Mouse (Mus musculus): Measurements from ENCODE around the gene Cep70.
A peak's percentile ranks its signal among the peaks of the same experiment; 100 is the strongest.

The Cep70 gene

DNA sequence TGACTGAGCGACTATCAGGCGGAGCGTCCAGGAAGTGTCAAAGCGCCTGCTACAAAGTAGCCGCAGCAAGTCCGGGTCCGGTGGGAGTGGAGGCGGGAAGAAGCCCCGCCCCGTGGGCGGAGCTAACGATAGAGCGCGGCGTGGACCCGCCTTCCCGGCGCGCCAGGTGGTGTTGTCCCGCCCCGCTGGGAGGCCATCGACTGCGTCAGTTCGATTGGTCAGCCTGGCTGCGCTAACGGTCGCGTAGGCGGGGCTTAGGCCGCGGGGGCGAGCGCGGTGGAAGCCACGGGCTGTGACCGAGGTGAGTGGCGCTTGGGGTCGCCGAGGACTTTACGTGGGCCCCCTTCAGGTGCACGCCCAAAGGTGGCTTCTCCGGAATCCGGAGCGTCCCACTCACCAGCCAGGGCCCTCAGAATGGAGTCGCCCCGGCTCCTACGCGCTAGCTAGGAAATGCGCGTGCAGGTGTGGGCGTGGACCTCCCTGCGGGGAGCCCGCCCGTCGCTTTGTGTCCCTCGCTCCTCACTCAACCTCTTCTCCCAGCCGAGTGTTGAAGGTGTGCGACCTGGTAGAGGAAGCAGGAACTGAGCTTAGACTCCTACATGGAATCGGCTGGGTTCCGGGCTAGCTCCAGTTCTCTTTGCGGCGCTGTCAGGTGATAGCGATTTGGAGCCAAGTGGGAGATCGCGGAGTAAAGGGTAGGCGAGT, at the start of gene Cep70:
Gene Cep70, plus strand, starts transcription at position 178 of the 705 bp plus-strand sequence.
- DNase-seq (ENCODE audit: low spot score in 2 of 2), result peak; percentile 92 to 98

- no peak for DNase-seq (ENCODE audit: low spot score in 2 of 2)
These were observed 30.5 kb upstream of the Cep70 start for GRCm38 (mm10) chr9:99212643-99213042.

GRCm38 (mm10) chr9:99216182-99216581, 27.0 kb upstream of the Cep70 start:
- DNase-seq (ENCODE audit: low spot score in 2 of 2), result no peak

- no peak for DNase-seq (ENCODE audit: low spot score in 2 of 2)
These were observed 25.0 kb upstream of the Cep70 start for GRCm38 (mm10) chr9:99217999-99218719.

GRCm38 (mm10) chr9:99221636-99222035, 21.5 kb upstream of the Cep70 start:
- no peak for DNase-seq (ENCODE audit: low spot score in 2 of 2)

GRCm38 (mm10) chr9:99224583-99224982, 18.6 kb upstream of the Cep70 start:
- no peak for DNase-seq (ENCODE audit: low spot score in 2 of 2)

DNA sequence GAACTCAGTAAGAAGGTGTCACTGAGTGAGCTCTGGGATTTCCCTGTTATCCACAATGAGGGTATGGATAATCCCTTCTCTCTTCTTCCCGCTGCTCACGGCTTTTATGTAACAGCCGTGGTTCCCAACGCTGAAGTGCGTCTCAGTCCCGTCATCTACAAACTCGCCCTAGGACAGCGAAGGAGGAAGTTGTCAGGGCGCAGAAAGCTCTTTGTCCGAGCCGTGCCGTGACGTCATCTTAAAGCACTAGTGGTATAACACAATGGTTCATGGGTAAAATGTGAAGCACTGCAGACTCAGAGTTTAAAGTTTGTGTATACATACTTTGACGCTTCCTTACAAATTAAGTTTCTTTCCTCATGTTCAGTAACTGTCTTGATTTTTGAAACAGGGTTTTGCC, 13.7 kb upstream of the Cep70 start:
- no peak for DNase-seq (ENCODE audit: low spot score in 2 of 2)

- no peak for DNase-seq (ENCODE audit: low spot score in 2 of 2)
These were observed 6.0 kb upstream of the Cep70 start, which contains the start of gene Faiml for GRCm38 (mm10) chr9:99237139-99237538. Faiml (minus strand) TSS chr9:99237239.

GRCm38 (mm10) chr9:99238276-99238675, 4.9 kb upstream of the Cep70 start:
- no peak for DNase-seq (ENCODE audit: low spot score in 2 of 2)

DNA sequence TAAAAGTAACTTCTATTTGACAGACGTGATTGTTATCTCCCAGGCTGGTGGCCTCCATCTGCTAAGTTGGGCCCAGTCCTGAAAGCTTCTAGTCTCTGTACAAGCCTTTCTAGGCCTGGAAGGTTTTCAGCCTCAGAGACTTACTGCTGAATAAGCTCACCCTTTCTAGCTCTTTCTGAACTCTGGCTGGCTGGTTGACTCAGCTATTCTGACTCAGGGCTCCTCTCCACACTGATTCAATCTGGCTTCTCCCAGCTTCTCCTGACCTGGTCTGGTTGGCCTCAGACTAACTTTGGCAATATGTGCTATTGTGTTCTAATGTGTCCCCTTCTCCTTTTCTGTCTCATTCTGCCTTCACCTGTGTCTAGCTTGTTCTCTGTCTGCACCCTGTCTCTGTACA, 3.9 kb upstream of the Cep70 start:
- no peak for DNase-seq (ENCODE audit: low spot score in 2 of 2)

DNA sequence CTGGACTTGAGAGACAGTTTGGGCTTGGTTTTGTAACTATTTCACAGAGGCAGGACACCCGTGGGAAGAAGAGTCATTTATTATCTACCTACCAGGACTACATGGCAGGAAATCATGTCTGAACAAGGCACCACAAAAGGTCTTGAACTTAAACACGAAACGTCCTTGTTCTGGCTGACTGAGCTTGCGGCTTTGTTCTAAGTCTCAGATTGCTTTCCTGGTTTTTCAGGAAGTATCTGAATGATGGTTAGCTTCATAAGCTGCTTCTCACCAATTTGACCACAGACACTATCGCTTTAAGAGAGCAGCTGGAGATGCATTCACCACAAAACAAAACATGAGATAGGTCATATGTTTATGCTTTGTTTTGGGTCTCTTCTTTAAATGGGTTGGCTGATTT, 2.6 kb upstream of the Cep70 start:
- DNase-seq (ENCODE audit: low spot score in 2 of 2), result no peak

GRCm38 (mm10) chr9:99242035-99242434, 1.1 kb upstream of the Cep70 start:
- DNase-seq (ENCODE audit: low spot score in 2 of 2), result peak; percentile 14 to 31

DNA sequence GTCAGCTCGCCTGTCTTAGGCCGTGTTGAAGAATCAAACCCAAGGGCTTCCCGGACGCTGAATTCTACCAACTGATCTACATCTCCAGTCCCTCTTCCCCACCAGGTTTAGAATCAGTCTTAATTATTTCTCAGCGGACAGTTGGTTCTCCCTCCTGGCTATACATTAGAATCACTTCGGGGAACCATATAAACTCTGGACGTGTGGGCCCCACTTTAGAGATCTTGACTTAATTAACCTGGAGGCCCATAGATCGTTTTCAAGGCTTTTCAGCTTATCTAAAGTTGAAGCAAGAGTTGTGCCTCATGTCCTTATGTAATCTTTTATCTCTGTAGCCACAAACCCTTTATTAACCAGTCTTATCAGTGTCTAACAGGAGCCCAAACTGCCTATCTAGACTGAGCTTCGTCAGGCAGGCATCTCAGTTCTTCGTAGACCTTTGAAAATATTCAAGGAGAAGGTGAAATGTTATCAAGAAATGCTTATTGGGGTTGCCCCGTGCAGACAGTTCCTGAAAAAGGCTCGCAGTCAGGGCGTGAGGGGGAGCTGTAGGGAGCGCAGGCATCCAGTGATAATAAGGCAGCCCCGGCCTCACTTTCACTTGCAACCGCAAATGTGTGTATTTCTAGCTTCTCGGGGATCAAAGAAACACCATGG, 506 bp upstream of the Cep70 start:
- DNase-seq (ENCODE audit: low spot score in 2 of 2), result no peak

- DNase-seq (ENCODE audit: low spot score in 2 of 2), result no peak
These were observed 727 bp downstream of the Cep70 start for GRCm38 (mm10) chr9:99243895-99244293.

- no peak for DNase-seq (ENCODE audit: low spot score in 2 of 2)
These were observed 5.1 kb downstream of the Cep70 start for GRCm38 (mm10) chr9:99248304-99248703.

GRCm38 (mm10) chr9:99248906-99249305, 5.7 kb downstream of the Cep70 start:
- no peak for DNase-seq (ENCODE audit: low spot score in 2 of 2)

- no peak for DNase-seq (ENCODE audit: low spot score in 2 of 2)
These were observed 10.7 kb downstream of the Cep70 start for GRCm38 (mm10) chr9:99253861-99254260.

GRCm38 (mm10) chr9:99256206-99256605, 13.0 kb downstream of the Cep70 start:
- DNase-seq (ENCODE audit: low spot score in 2 of 2), result no peak

- DNase-seq (ENCODE audit: low spot score in 2 of 2), result no peak
These were observed 13.7 kb downstream of the Cep70 start for GRCm38 (mm10) chr9:99256821-99257220.

DNA sequence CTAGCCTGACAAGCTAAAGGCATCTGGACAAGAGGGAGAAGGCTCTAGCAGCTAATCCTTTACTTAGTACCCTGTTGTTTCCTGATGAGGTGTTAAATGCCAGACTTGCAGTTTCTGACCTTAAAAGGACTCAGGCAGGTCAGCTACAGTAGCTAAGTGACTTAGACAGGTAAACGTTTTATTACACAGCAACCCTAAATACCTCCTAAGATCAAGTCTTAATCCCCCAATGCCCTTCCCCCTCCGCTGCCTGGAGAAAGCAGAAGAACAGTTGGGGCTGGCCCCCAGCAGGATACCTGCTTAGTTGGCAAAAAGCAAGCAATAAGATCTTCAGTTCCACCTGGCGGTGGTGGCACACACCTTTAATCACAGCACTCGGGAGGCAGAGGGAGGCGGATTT, 15.7 kb downstream of the Cep70 start:
- no peak for DNase-seq (ENCODE audit: low spot score in 2 of 2)

DNA sequence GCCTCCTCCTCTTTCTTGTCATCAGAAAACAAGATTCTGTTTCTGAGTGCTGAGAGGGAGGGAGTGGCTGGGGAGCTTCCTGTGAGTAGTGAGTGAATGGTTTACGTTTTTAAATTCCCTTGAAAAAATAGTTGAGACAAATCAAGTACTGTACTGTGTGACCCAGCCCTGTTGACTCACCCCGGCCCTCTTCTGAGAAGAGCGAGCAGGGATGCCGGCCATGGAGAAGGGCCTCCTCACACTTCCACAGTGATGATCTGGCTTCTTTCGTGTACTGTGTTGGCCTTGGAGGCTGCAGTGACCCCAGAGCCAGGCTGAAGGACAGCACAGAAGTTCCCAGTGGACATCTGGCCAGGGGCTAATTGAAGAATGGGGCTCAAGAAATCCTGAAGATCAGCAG, 61.1 kb downstream of the Cep70 start:
- DNase-seq (ENCODE audit: low spot score in 2 of 2), result no peak

DNA sequence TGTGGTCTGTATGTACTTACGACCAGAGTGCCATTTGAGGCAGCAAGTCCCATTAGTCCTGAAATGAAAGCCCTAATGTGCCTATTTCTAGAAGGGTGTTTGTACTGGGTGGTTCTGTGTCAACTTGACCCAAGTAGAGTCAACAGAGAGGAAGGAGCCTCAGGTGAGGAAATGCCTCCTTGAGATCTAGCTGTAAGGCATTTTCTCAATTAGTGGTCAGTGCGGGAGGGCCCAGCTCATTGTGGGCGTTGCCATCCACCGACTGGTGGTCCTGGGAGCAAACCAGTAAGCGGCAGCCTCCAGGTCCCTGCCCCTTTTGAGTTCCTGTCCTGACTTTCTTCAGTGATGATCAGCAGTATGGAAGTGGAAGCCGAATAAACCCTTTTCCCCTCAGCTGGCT, 63.1 kb downstream of the Cep70 start:
- DNase-seq (ENCODE audit: low spot score in 2 of 2), result no peak
